Mouse (Mus musculus) embryonic facial prominence, embryonic 12.5 days (tissue): Measurements from ENCODE around the gene Ccdc157. TPM values are rescaled to one million over a fixed set of nuclear protein-coding genes. Genes with fewer than 3 reads are reported as not detected.

Experiments
- ATAC-seq: fragments of 200-750 bp; cut with Nextera tagmentation; 2 replicates; pipeline ENCODE4 v1.8.0; 2017; ENCODE audit not compliant: insufficient number of reproducible peaks, insufficient read depth, low FRiP score, low TSS enrichment
- H3K27ac ChIP-seq: fragments of 300-500 bp; sonication (generic); 2 replicates; pipeline ENCODE4 v1.5.1; 2016; ENCODE audit warnings: mild to moderate bottlenecking
- H3K27me3 ChIP-seq: fragments of 300-500 bp; sonication (generic); 2 replicates; pipeline ENCODE4 v1.6.1; 2016; ENCODE audit warnings: mild to moderate bottlenecking, moderate library complexity
- H3K36me3 ChIP-seq: fragments of 300-500 bp; sonication (generic); 2 replicates; pipeline ENCODE4 v1.6.1; 2016; ENCODE audit warnings: mild to moderate bottlenecking
- H3K4me1 ChIP-seq: fragments of 300-500 bp; sonication (generic); 2 replicates; pipeline ENCODE4 v1.6.1; 2016
- H3K4me2 ChIP-seq: fragments of 300-500 bp; sonication (generic); replicated peaks from 2 replicates; pipeline ENCODE4 v1.6.1; 2016; ENCODE audit warnings: mild to moderate bottlenecking, moderate library complexity
- H3K4me3 ChIP-seq: fragments of 300-500 bp; sonication (generic); 2 replicates; pipeline ENCODE4 v1.5.1; 2016; ENCODE audit warnings: mild to moderate bottlenecking
- H3K9ac ChIP-seq: fragments of 300-500 bp; sonication (generic); 2 replicates; pipeline ENCODE4 v1.6.1; 2016; ENCODE audit warnings: mild to moderate bottlenecking, moderate library complexity
- H3K9me3 ChIP-seq: fragments of 300-500 bp; sonication (generic); 2 replicates; pipeline ENCODE4 v1.6.1; 2016; ENCODE audit warnings: mild to moderate bottlenecking, moderate library complexity
- WGBS: fragments of 180-500 bp; shearing (Covaris S2); methylation state at CpG from one replicate; pipeline ENCODE4 v1.1.7; 2016; 5-methylcytosine and 5-hydroxymethylcytosine counted together
- polyA plus RNA-seq: library from polyadenylated mRNA; unstranded; fragments of >200 nt; fragmentation: Nextera tagmentation; extraction: Ambion mirVana; gene quantifications from 2 replicates; pipeline ENCODE4 v1.2.1, GENCODE M21; 2016

The Ccdc157 gene
- polyA plus RNA-seq, 1 experiment from 2014 or later: 9.3 TPM

- Histone ChIP-seq H3K9ac (no peak overlapping the region), H3K27me3 (no peaks in the 10 kb centered on the region), H3K4me3 (no peak overlapping the region), H3K27ac (no peak overlapping the region), H3K9me3 (no peaks in the 10 kb centered on the region), H3K36me3 (peaks cover 99% of the 10 kb centered on the region), H3K4me1 (no peaks in the 10 kb centered on the region), H3K4me2 (no peak overlapping the region)
- WGBS: 93% methylated on average over 5 of the region's 5 CpGs
- ATAC-seq: no peak
Observed at GRCm38 (mm10) chr11:4174586-4174985, 14.5 kb upstream of the Ccdc157 start.

GRCm38 (mm10) chr11:4166467-4167090 lies 6.5 kb upstream of the Ccdc157 start:
- Histone ChIP-seq H3K4me3 (no peak overlapping the region), H3K27me3 (no peaks in the 10 kb centered on the region), H3K4me1 (peaks cover 32% of the 10 kb centered on the region), H3K9me3 (no peaks in the 10 kb centered on the region), H3K27ac (no peak overlapping the region), H3K36me3 (peaks cover 96% of the 10 kb centered on the region), H3K4me2 (no peak overlapping the region), H3K9ac (no peak overlapping the region)
- no peak for ATAC-seq
- 87% methylated on average over 7 of the region's 7 CpGs for WGBS

- peaks cover 80% of the 10 kb centered on the region for H3K36me3 ChIP-seq
- no peaks in the 10 kb centered on the region for H3K27me3 ChIP-seq
- no peak overlapping the region for H3K4me2 ChIP-seq
- H3K4me3 ChIP-seq: no peak overlapping the region
- 58% methylated on average over 2 of the region's 2 CpGs for WGBS
- peaks cover 40% of the 10 kb centered on the region for H3K4me1 ChIP-seq
- no peak overlapping the region for H3K9ac ChIP-seq
- no peaks in the 10 kb centered on the region for H3K9me3 ChIP-seq
- H3K27ac ChIP-seq: peak overlapping the region; percentile 17; the same call in 1 of the 2 replicates
- ATAC-seq: no peak
Observed at GRCm38 (mm10) chr11:4164701-4165100, 4.6 kb upstream of the Ccdc157 start.

GRCm38 (mm10) chr11:4160758-4161480 lies 826 bp upstream of the Ccdc157 start:
- peaks cover 44% of the 10 kb centered on the region for H3K4me1 ChIP-seq

GRCm38 (mm10) chr11:4158676-4159075 lies 1.4 kb downstream of the Ccdc157 start:
- 89% methylated on average over 3 of the region's 3 CpGs for WGBS
- no peak for ATAC-seq
- Histone ChIP-seq H3K4me2 (no peak overlapping the region), H3K9me3 (no peaks in the 10 kb centered on the region), H3K36me3 (peaks cover 21% of the 10 kb centered on the region), H3K9ac (no peak overlapping the region), H3K27me3 (no peaks in the 10 kb centered on the region), H3K4me1 (peaks cover 27% of the 10 kb centered on the region), H3K27ac (no peak overlapping the region), H3K4me3 (no peak overlapping the region)

More at GRCm38 (mm10) chr11:4160758-4161480, 826 bp upstream of the Ccdc157 start:
- ATAC-seq: no peak
- Histone ChIP-seq H3K4me3 (peak overlapping the region; percentile 78), H3K4me2 (peak overlapping the region; percentile 96), H3K27me3 (no peaks in the 10 kb centered on the region), H3K9me3 (no peaks in the 10 kb centered on the region), H3K36me3 (peaks cover 42% of the 10 kb centered on the region), H3K9ac (peak overlapping the region; percentile 76), H3K27ac (peak overlapping the region; percentile 74)
- 8% methylated on average over 15 of the region's 15 CpGs for WGBS

- Histone ChIP-seq H3K4me1 (peaks cover 5% of the 10 kb centered on the region), H3K36me3 (0 out of 2 replicates have a peak, but pooled peaks cover 6% of the 10 kb centered on the region), H3K27ac (no peak overlapping the region), H3K4me2 (no peak overlapping the region), H3K9ac (no peak overlapping the region), H3K9me3 (no peaks in the 10 kb centered on the region), H3K27me3 (no peaks in the 10 kb centered on the region), H3K4me3 (no peak overlapping the region)
- WGBS: 66% methylated on average over 5 of the region's 5 CpGs
- ATAC-seq: no peak
Observed at GRCm38 (mm10) chr11:4155641-4156040, 4.5 kb downstream of the Ccdc157 start.

- ATAC-seq: no peak
- WGBS: 92% methylated on average over 7 of the region's 7 CpGs
- no peak overlapping the region for H3K9ac ChIP-seq
Observed at GRCm38 (mm10) chr11:4153694-4154093, 6.4 kb downstream of the Ccdc157 start.

GRCm38 (mm10) chr11:4149886-4150285 lies 10.2 kb downstream of the Ccdc157 start:
- Histone ChIP-seq H3K9me3 (no peaks in the 10 kb centered on the region), H3K4me2 (no peak overlapping the region), H3K4me3 (no peak overlapping the region), H3K9ac (no peak overlapping the region), H3K36me3 (peaks cover 25% of the 10 kb centered on the region), H3K4me1 (no peaks in the 10 kb centered on the region), H3K27ac (no peak overlapping the region), H3K27me3 (no peaks in the 10 kb centered on the region)
- WGBS: 94% methylated on average over 6 of the region's 6 CpGs
- ATAC-seq: no peak

More at GRCm38 (mm10) chr11:4153694-4154093, 6.4 kb downstream of the Ccdc157 start:
- no peaks in the 10 kb centered on the region for H3K4me1 ChIP-seq
- no peaks in the 10 kb centered on the region for H3K27me3 ChIP-seq
- no peak overlapping the region for H3K27ac ChIP-seq
- H3K9me3 ChIP-seq: no peaks in the 10 kb centered on the region
- H3K4me3 ChIP-seq: no peak overlapping the region
- no peak overlapping the region for H3K4me2 ChIP-seq
- 0 out of 2 replicates have a peak, but pooled peaks cover 10% of the 10 kb centered on the region for H3K36me3 ChIP-seq

- peaks cover 35% of the 10 kb centered on the region for H3K36me3 ChIP-seq
- no peaks in the 10 kb centered on the region for H3K9me3 ChIP-seq
- no peaks in the 10 kb centered on the region for H3K4me1 ChIP-seq
- H3K9ac ChIP-seq: no peak overlapping the region
- WGBS: 84% methylated on average over 9 of the region's 9 CpGs
- no peak for ATAC-seq
- no peak overlapping the region for H3K4me3 ChIP-seq
- no peak overlapping the region for H3K27ac ChIP-seq
- no peak overlapping the region for H3K4me2 ChIP-seq
- no peaks in the 10 kb centered on the region for H3K27me3 ChIP-seq
Observed at GRCm38 (mm10) chr11:4148536-4149156, 11.4 kb downstream of the Ccdc157 start.

- no peaks in the 10 kb centered on the region for H3K27me3 ChIP-seq
- no peak overlapping the region for H3K27ac ChIP-seq
- H3K4me3 ChIP-seq: no peak overlapping the region
- no peak for ATAC-seq
- H3K36me3 ChIP-seq: peaks cover 40% of the 10 kb centered on the region
- no peaks in the 10 kb centered on the region for H3K9me3 ChIP-seq
- H3K9ac ChIP-seq: no peak overlapping the region
- 81% methylated on average over 5 of the region's 5 CpGs for WGBS
- no peaks in the 10 kb centered on the region for H3K4me1 ChIP-seq
- H3K4me2 ChIP-seq: no peak overlapping the region
Observed at GRCm38 (mm10) chr11:4148120-4148519, 12.0 kb downstream of the Ccdc157 start.

GRCm38 (mm10) chr11:4147098-4147497 lies 13.0 kb downstream of the Ccdc157 start:
- no peak for ATAC-seq
- no peaks in the 10 kb centered on the region for H3K4me1 ChIP-seq
- H3K4me3 ChIP-seq: no peak overlapping the region
- H3K27me3 ChIP-seq: no peaks in the 10 kb centered on the region
- 86% methylated on average over 10 of the region's 10 CpGs for WGBS
- no peak overlapping the region for H3K27ac ChIP-seq
- no peaks in the 10 kb centered on the region for H3K9me3 ChIP-seq
- no peak overlapping the region for H3K9ac ChIP-seq
- peaks cover 50% of the 10 kb centered on the region for H3K36me3 ChIP-seq
- H3K4me2 ChIP-seq: no peak overlapping the region

- Histone ChIP-seq H3K9me3 (no peaks in the 10 kb centered on the region), H3K4me1 (no peaks in the 10 kb centered on the region), H3K36me3 (peaks cover 58% of the 10 kb centered on the region), H3K27ac (no peak overlapping the region), H3K9ac (no peak overlapping the region), H3K4me3 (no peak overlapping the region), H3K27me3 (no peaks in the 10 kb centered on the region), H3K4me2 (no peak overlapping the region)
- WGBS: 79% methylated on average over 6 of the region's 6 CpGs
- ATAC-seq: no peak
Observed at GRCm38 (mm10) chr11:4146381-4146780, 13.7 kb downstream of the Ccdc157 start.
